Mouse (Mus musculus) brown adipose tissue, adult 24 weeks (tissue): ENCODE results near the gene Rps10. TPM values are rescaled to one million over a fixed set of nuclear protein-coding genes. Genes with fewer than 3 reads are reported as not detected.
A peak's percentile ranks its signal among the peaks of the same experiment; 100 is the strongest.
"Not testable (repeated sequence)": the region's sequence is repeated elsewhere in the genome, so short reads cannot be mapped to it uniquely, and the experiment has no call there.

Source experiments
- H3K27ac ChIP-seq: fragments of 200-500 bp; replicated peaks from 2 replicates; pipeline ENCODE4 v1.5.1; 2012; ENCODE audit warnings: low read depth, mild to moderate bottlenecking, low read length
- H3K4me1 ChIP-seq: fragments of 200-500 bp; 2 replicates; pipeline ENCODE4 v1.6.1; 2012; ENCODE audit warnings: low read length, mixed read lengths; ENCODE audit not compliant: control insufficient read depth, insufficient read depth, insufficient read length
- H3K4me3 ChIP-seq: fragments of 200-500 bp; 2 replicates; pipeline ENCODE4 v1.5.1; 2012; ENCODE audit warnings: low read depth, mild to moderate bottlenecking, low read length, moderate library complexity; ENCODE audit not compliant: insufficient read depth
- polyA plus RNA-seq: library from polyadenylated mRNA; stranded (reverse); fragments of >200 nt; gene quantifications from 2 replicates; pipeline ENCODE4 v1.2.4, GENCODE M21; 2012; ENCODE audit not compliant: missing spikeins, insufficient read depth, insufficient read length

Gene Rps10
- polyA plus RNA-seq, 1 experiment: 765 TPM

DNA sequence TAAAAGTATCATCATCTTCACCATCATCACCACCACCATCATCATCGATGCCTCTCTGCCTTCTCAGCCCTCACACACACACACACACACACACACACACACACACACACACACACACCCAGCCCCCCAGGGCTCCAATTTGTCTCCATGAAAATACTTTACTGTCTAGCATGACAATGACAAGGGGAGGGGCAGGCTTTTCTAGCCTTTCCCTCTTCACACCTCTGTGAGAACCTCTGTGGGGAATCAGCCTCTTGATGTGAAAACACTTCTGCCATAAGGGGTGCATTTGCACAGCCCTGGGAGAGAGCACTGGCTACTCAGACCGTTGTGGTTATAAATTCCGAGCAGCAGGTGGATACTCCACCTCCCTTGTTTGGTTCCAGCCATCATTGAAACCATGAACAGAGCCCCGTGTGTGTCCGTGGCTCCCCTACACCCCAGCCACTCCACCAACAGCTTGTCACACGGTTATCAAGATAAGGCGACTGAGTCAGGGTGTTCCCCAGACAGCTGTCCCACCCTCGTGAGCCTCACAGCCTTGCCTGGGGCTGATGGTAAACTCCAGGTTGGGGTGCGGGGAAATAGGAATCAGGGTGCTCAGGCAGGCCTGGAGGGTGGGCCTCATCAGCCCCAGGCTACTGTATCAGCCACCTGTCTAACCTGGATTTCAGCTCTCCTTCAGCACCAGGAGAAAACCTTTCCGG, 16.9 kb upstream of the Rps10 start:
- H3K27ac ChIP-seq: no peak overlapping the region

DNA sequence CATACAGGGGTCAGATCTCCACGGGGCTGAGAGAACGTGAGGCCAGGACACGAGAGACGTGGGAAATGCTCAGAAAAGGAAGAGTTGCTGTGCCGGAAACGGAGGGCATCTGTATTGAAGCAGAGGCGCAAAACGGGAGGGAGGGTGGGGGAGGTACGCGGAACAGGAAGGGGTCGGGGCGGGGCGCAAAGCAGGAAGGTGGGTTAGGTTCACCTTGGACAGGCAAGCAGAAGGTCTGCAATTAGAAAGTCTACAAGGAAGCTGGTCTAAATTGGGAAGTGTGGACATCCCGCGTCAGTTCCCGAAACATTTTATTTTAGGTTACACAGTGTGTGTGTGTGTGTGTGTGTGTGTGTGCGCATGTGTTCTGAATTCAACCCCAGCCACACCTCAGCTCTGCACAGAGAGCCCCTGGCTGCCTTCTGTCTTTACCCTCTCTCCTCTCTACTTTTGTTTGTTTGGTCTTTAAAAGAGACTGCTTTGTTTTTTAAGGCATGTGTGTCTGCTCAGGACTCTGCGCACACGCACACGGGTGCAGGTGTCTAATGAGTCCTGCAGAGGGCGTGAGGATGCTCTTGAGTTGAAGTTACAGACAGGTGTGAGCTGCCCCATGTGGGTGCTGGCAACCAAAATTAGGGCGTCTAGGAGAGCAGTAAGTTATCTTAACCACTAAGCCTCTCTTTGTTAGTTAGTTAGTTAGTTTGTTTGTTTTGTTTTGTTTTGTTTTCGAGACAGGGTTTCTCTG, 15.7 kb upstream of the Rps10 start:
- Histone ChIP-seq H3K4me3 (no peak overlapping the region), H3K4me1 (no peaks in the 10 kb centered on the region), H3K27ac (no peak overlapping the region)

More for the DNA sequence above, 16.9 kb upstream of the Rps10 start:
- no peak overlapping the region for H3K4me3 ChIP-seq
- no peaks in the 10 kb centered on the region for H3K4me1 ChIP-seq

DNA sequence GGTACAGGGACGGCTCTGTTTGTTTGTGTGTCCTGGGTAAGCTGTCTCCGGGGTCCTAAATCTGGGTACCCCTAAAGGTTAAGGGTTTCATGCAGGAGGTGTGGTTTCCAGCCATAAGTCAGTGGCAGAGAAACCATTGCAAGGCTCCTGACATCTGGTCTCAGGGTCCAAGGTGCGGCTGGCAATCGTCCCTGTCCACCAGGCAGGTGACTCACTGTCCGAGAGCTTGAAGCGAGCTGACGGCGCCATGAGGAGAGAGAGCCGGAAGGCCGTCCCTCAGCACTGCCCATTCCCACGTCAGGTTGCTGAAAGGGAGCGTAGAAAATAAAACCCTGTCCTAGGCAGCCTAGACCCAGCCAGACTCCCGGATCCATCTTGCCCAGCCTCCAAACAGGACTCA, 14.1 kb upstream of the Rps10 start:
- Histone ChIP-seq H3K4me1 (no peaks in the 10 kb centered on the region), H3K27ac (no peak overlapping the region), H3K4me3 (no peak overlapping the region)

DNA sequence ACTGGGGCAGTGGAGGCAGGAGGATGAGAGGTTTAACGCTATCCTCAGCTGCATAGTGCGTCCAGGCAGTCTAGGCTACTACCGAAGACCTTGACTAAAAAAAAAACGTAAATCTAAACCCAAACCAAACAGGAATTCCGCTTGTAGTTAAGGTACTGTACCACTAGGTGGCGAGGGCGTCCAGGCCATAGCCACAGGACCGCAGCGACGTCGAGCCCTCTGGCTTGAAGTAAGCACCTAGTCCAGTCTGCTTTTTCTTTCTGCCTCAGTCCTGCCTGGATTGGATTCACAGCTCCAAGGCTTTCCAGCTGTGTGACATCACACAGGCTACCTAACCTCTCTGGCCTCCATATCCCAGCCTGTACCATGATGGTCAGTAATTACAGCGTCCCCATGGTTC, 13.7 kb upstream of the Rps10 start:
- H3K4me1 ChIP-seq: no peaks in the 10 kb centered on the region
- no peak overlapping the region for H3K4me3 ChIP-seq
- H3K27ac ChIP-seq: no peak overlapping the region

DNA sequence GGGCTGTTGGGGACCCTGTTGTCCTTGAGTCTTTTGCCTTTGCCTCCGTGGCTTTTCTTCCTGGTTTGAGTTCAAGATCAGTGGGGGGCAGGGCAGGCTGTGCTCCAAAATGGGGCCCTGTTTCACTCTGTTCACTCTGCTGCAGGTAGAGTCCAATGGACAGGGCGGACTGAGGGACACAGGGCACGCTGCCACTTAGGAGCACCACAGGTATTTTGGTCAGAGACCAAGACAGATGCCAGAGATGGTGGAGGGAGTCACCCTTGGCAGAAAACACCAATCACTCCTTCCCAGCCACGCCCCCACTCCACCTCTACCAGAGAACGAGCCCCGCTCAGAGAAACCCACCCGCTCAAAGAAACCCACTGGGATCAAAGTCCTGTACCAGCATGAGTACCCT, 9.3 kb upstream of the Rps10 start:
- Histone ChIP-seq H3K4me1 (no peaks in the 10 kb centered on the region), H3K4me3 (no peak overlapping the region), H3K27ac (no peak overlapping the region)

DNA sequence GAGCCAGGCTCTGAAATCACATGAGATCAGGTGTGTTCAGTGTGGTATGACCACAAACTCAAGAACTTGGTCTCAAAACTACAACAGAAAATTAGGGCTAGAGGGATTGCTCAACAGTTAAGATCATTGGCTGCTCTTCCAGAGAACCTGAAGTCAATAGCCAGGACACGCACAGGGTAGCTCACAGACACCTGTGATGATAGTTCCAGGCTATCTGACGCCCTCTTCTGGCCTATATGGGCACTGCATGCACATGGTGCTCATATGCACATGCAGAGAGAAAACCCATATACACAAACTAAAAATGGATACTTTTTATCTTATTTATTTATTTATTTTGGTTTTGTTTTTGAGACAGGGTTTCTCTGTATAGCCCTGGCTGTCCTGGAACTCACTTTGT, 8.1 kb upstream of the Rps10 start:
- Histone ChIP-seq H3K4me3 (no peak overlapping the region), H3K4me1 (no peaks in the 10 kb centered on the region), H3K27ac (no peak overlapping the region)

DNA sequence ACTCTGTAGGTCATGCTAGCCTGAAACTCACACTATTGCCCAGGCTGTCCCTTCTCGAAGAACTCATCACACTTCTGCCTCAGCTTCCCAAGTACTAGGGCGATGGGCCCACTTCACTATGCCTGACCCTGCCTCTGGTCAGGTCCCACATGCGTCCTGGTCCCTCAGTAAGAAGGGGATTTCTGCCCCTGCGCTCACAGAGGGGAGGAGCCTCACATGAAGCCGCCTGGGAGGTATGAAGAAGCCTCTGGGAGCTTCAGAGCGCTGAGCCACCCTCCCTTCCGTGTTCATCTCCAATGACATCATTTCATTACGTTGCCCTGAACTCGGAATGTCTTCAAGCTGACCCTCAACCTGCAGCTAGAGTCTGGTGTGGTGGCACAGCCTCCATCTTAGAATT, 7.3 kb upstream of the Rps10 start:
- Histone ChIP-seq H3K4me3 (no peak overlapping the region), H3K4me1 (no peaks in the 10 kb centered on the region), H3K27ac (no peak overlapping the region)

DNA sequence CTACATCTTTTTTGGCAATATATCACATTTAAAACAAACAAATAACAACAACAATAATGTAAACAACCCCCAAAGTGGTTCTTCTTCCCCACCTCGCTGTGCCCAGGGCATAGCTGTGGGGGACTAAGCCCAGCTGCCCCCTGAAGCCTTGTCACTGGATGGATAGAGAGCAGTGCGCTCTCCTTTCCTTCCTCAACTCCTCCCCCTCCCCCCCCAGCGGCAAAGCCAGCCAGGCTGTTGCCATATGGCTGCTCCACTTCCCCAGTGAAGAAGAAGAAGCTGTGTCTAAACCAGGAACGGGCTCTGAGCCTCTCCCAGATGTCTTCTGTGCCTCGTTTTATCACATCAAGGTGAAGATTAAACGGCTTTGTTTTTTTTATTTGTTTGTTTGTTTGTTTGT, 6.6 kb upstream of the Rps10 start:
- Histone ChIP-seq H3K4me3 (no peak overlapping the region), H3K27ac (no peak overlapping the region), H3K4me1 (no peaks in the 10 kb centered on the region)

DNA sequence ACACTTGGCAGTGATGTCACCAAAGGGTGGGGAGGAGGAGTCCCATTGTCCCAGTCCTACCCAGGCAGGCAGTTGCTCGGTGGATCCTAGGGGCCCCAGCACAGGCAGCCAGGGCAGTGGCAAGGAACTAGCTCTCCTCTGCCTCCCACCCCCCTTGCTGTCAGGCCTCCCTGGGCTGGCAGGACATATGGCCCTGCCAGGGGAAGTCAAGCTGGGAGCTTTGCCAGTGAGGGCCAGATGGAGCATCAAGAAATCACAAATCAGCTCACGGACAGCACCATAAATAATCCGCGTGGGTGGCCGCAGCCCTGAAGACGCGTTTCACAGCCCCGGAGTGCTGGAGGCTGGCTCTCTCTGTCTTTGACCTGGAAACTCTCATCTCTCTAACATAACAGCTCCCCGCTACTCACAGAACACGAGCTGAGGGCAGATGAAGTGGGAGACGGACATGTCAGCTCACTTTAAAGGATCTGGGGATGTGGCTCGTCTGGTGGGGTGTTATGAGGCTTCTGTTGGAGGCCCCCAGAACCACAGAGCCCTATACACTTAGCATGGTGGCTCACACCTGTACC, 6.1 kb upstream of the Rps10 start:
- H3K4me3 ChIP-seq: no peak overlapping the region
- H3K27ac ChIP-seq: no peak overlapping the region

DNA sequence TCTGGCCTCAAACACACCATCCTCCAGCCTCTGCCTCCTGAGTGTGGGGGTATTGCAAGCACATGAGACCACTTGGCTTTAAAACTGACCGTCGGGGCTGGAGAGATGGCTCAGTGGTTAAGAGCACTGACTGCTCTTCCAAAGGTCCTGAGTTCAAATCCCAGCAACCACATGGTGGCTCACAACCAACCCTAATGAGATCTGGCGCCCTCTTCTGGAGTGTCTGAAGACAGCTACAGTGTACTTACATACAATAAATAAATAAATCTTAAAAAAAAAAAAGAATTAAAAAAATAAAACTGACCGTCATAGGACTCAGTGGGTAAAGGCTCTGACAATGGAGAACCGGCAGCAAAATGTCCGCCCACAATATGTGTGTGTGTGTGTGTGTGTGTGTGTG, 3.4 kb upstream of the Rps10 start:
- H3K4me1 ChIP-seq, H3K4me3 ChIP-seq, H3K27ac ChIP-seq: not testable (repeated sequence)

More for the DNA sequence above, 6.1 kb upstream of the Rps10 start:
- no peaks in the 10 kb centered on the region for H3K4me1 ChIP-seq

DNA sequence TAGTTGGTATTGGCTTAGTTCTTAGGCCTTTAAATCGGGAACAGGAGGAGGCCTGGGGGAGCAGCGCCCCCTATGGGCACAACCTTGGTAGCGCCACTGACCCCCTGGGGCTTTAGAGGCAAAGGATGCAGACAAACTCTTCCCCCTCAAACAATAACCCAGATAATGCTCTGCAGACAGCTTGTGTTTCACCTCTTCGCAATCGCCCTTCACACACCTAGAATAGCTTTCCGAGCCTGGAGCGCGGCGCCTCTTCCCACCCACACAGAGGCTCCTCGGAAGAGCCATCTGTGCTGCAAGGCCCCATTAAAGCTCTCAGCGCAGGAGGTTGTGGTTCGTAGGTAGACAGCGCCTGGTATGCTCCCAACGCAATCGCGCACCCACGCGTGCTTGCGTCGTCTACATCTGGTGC, 2.5 kb upstream of the Rps10 start:
- H3K27ac ChIP-seq: no peak overlapping the region
- H3K4me1 ChIP-seq: no peaks in the 10 kb centered on the region

DNA sequence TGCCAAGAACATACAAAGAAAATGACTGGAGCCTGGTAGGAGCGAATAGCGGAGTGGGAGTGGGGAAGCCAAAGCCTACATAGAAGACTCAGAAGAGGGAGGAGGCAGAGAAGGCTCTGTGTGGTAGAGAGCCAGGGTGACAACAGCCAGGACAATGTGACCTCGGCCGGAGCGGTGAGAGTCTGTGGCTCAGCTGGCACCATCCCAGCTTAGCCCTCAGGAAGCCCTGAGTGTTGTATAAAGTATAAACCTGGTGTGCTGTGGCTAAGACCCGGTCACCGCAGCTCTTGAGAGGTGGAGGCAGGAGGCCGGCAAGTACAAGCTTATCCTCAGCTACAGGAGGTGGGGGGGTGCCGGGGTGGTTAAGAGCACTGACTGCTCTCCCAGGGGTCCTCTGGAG, 864 bp upstream of the Rps10 start:
- no peaks in the 10 kb centered on the region for H3K4me1 ChIP-seq
- no peak overlapping the region for H3K27ac ChIP-seq
- no peak overlapping the region for H3K4me3 ChIP-seq

More for the DNA sequence above, 2.5 kb upstream of the Rps10 start:
- no peak overlapping the region for H3K4me3 ChIP-seq

DNA sequence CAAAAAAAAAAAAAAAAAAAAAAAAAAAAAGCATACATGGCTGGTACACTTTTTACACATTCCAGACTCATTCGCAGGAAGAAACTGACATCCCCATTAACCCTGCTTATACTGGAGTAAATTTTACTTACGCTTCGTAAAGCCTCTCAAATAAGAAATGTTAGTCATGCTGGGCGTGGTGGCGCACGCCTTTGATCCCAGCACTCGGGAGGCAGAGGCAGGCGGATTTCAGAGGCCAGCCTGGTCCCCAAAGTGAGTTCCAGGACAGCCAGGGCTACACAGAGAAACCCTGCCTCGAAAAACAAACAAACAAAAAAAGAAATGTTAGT, 930 bp downstream of the Rps10 start:
- not testable (repeated sequence) for H3K4me1 ChIP-seq, H3K27ac ChIP-seq
- peak overlapping the region; percentile 62 for H3K4me3 ChIP-seq

DNA sequence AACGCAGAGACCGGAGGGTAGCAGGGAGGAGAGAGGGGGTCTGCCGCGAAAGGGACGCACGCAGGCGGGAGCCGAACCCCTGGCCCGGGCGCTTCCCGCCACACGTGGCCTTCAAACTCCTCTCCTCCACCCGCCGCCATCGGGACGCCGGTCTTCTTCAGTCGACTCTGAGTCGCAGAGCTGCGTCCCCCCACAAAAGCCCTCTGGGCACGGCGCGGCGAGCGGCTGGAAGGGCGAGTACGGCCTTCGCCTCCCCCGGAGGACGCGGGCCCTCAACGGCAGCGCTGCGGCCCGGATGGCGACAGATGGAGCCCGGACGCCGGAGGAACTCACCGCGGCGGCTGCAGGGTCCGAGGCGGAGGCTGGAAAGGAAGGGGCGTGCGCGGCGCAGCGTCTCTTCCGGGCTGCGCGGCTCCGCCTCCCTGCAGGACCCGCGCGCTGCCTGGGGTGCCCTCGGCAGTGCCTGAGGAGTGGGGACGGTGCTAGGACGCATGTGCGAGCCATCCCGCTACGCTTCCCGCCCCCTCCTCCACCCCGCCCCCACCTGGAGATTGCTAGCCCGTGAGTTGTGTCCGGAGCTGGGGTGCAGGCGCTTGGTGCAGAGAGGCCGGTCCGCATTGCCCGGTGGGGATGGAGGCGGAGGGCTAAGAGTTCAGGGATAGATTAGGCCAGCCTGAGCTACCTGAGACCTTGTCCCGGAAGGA, 1.4 kb downstream of the Rps10 start, which contains the start of gene RPS10-NUDT3:
TSS of gene RPS10-NUDT3 (minus strand) at position 352 of the 704 bp plus-strand sequence.
- H3K4me1 ChIP-seq: no peaks in the 10 kb centered on the region
- H3K4me3 ChIP-seq: peak within 1 kb of the TSS; percentile 79

DNA sequence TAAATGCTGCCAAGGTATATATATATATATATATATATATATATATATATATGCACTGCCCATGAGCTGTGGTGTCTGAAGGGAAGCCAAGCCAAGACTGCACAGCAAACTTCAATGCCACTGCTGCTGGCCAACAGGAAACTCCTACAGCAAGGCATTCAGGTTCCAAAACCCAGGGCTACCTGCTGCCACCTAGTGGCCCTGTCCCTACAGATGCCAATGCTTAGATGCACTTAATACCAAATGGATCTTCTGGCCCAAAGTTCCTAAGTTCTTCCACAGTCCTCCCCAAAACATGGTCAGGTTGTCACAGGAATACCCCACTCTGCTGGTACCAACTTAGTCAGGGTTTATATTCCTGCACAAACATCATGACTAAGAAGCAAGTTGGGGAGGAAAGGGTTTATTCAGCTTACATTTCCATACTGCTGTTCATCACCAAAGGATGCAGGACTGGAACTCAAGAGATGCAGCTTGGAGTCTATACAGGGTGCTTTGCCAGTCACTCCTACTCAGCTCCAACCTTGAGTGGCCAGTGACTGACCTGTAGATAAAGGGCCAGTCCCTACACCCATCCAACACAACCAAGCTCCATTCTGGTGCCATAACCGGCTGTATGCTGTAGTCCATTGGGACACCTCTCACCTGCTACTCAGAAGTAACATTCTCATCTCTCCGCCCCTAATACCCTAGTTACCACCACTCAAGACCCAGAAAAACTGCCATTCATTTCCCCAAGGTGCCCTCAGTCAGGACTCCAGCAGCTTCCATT, 7.0 kb downstream of the Rps10 start:
- Histone ChIP-seq H3K4me1 (no peaks in the 10 kb centered on the region), H3K4me3 (no peak overlapping the region), H3K27ac (no peak overlapping the region)

More for the DNA sequence above, 1.4 kb downstream of the Rps10 start, which contains the start of gene RPS10-NUDT3:
- H3K27ac ChIP-seq: peak within 1 kb of the TSS; percentile 18; the same call in 1 of the 2 replicates
